Mouse (Mus musculus) heart, embryonic 14.5 days (tissue): ENCODE measurements around the gene Mafg. TPM values are rescaled to one million over a fixed set of nuclear protein-coding genes. Genes with fewer than 3 reads are reported as not detected.

Experiments used
- ATAC-seq: fragments of 200-750 bp; cut with Nextera tagmentation; 2 replicates; pipeline ENCODE4 v1.8.0; 2017; ENCODE audit warnings: low read depth, moderate TSS enrichment; ENCODE audit not compliant: insufficient number of reproducible peaks, insufficient read depth, low FRiP score
- H3K27ac ChIP-seq, 2 experiments: fragments of 200-500 bp in 1 of 2; fragments of 300-500 bp in 1 of 2; sonication (generic) in 1 of 2; replicated peaks in 1 of 2; 2 replicates each; pipeline ENCODE4 v1.5.1; 2012 to 2014; ENCODE audit warnings: low read depth in 2 of 2, low read length in 2 of 2, control low read depth in 1 of 2, mild to moderate bottlenecking in 1 of 2, mixed read lengths in 1 of 2; ENCODE audit not compliant: control insufficient read depth in 1 of 2, insufficient read depth in 1 of 2
- H3K27me3 ChIP-seq: fragments of 300-500 bp; sonication (generic); 2 replicates; pipeline ENCODE4 v1.6.1; 2014; ENCODE audit warnings: mild to moderate bottlenecking, low read length, control low read depth; ENCODE audit not compliant: control insufficient read depth, insufficient read depth
- H3K36me3 ChIP-seq: fragments of 300-500 bp; sonication (generic); 2 replicates; pipeline ENCODE4 v1.6.1; 2014; ENCODE audit warnings: mild to moderate bottlenecking, control low read depth, low read length, mixed read lengths; ENCODE audit not compliant: control insufficient read depth, insufficient read depth
- H3K4me1 ChIP-seq, 2 experiments: fragments of 200-500 bp in 1 of 2; fragments of 300-500 bp in 1 of 2; sonication (generic) in 1 of 2; 2 replicates each; pipeline ENCODE4 v1.6.1; 2012 to 2014; ENCODE audit warnings: low read length in 2 of 2, control low read depth in 1 of 2, mixed read lengths in 1 of 2; ENCODE audit not compliant: control insufficient read depth in 2 of 2, insufficient read depth in 2 of 2
- H3K4me2 ChIP-seq: fragments of 300-500 bp; sonication (generic); 2 replicates; pipeline ENCODE4 v1.6.1; 2014; ENCODE audit warnings: mild to moderate bottlenecking, low read length
- H3K4me3 ChIP-seq, 2 experiments: fragments of 200-500 bp in 1 of 2; fragments of 300-500 bp in 1 of 2; sonication (generic) in 1 of 2; 2 replicates each; pipeline ENCODE4 v1.5.1; 2012 to 2014; ENCODE audit warnings: low read length in 2 of 2, mild to moderate bottlenecking in 2 of 2, control low read depth in 1 of 2, low read depth in 1 of 2, moderate library complexity in 1 of 2; ENCODE audit not compliant: control insufficient read depth in 1 of 2, insufficient read depth in 1 of 2
- H3K9ac ChIP-seq: fragments of 300-500 bp; sonication (generic); 2 replicates; pipeline ENCODE4 v1.6.1; 2014; ENCODE audit warnings: mild to moderate bottlenecking, low read length
- H3K9me3 ChIP-seq: fragments of 300-500 bp; sonication (generic); 2 replicates; pipeline ENCODE4 v1.6.1; 2016; ENCODE audit warnings: low read length, control low read depth; ENCODE audit not compliant: control insufficient read depth
- WGBS: fragments of 180-500 bp; shearing (Covaris S2); extraction: QIAGEN DNeasy Blood & Tissue Kit; methylation state at CpG from one replicate; pipeline ENCODE4 v1.1.7; 2014; 5-methylcytosine and 5-hydroxymethylcytosine counted together
- polyA plus RNA-seq: library from polyadenylated mRNA; unstranded; fragments of >200 nt; fragmentation: Nextera tagmentation; extraction: Ambion mirVana; gene quantifications from 2 replicates; pipeline ENCODE4 v1.2.1, GENCODE M21; 2014

The Mafg gene
- polyA plus RNA-seq, 1 experiment from 2014 or later: 18.1 TPM

DNA sequence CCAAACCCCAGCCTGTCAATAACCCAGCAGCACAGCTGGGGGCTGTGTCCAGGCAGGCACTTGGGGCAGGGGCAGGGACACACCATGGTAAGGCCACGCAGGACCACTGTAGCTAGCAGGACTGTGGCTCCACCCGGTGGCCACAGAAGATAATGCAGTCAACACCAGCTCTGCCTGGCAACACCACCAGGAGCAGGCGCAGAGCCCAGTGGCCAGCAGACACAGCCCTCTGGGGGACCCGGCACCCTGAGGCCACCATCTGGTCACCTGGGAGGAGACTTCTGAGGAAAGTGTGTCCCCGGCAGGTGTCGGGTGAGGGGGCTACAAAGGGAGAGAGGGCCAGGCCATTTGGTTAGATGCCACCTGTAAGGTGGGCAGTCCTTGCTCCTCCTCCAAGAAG is 20.6 kb downstream of the Mafg start:
- H3K4me1 ChIP-seq: peaks cover 16 to 29% of the 10 kb centered on the region in 2 experiments
- 46% methylated on average over 6 of the region's 6 CpGs for WGBS
- ATAC-seq: no peak; the same call in 1 of the 2 replicates
- no peak overlapping the region for H3K9ac ChIP-seq
- no peaks in the 10 kb centered on the region for H3K9me3 ChIP-seq
- H3K36me3 ChIP-seq: peaks cover 46% of the 10 kb centered on the region
- H3K4me3 ChIP-seq: no peak overlapping the region
- no peak overlapping the region for H3K27ac ChIP-seq
- H3K27me3 ChIP-seq: no peaks in the 10 kb centered on the region
- no peak overlapping the region for H3K4me2 ChIP-seq

DNA sequence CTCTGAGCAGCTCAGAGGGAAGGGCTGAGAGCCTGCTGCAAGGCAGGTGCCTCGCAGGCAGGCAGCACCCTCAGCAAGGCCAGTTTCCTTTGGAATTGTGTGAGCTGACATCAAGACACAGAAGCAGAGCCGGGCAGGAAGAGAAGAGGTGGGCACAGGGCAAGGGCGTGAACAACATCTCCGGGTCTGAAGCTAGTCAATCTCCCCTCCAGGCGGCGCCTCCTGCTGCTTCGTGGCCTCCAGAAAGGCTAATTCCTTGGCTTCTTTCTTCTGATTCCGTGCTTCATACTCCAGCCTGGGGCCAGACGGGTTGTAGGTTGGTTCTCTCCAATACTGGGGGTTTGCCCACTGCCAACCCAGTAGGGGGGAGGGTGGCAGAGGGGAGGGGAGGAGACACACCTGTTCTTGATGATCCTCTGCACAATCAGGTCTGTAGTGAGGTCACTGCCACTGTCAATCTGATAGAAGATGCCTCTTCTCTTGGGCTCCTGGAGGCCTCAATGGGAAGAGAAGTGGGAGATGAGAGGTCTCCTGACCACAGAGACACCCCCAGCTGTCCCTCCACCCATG is 22.8 kb downstream of the Mafg start:
- WGBS: 85% methylated on average over 9 of the region's 9 CpGs
- H3K9ac ChIP-seq: no peak overlapping the region
- H3K4me2 ChIP-seq: no peak overlapping the region
- no peak overlapping the region for H3K27ac ChIP-seq
- peaks cover 16 to 23% of the 10 kb centered on the region in 2 experiments for H3K4me1 ChIP-seq
- no peaks in the 10 kb centered on the region for H3K27me3 ChIP-seq
- no peaks in the 10 kb centered on the region for H3K9me3 ChIP-seq
- H3K4me3 ChIP-seq: no peak overlapping the region
- ATAC-seq: no peak
- H3K36me3 ChIP-seq: peaks cover 54% of the 10 kb centered on the region

- Histone ChIP-seq H3K27me3 (no peaks in the 10 kb centered on the region), H3K4me2 (peak overlapping the region; percentile 79), H3K4me1 (peaks cover 16 to 23% of the 10 kb centered on the region in 2 experiments), H3K9ac (peak overlapping the region; percentile 75), H3K27ac (peak overlapping the region; percentile 30 to 31), H3K4me3 (no peak overlapping the region; a peak in 1 of 4 replicates), H3K9me3 (no peaks in the 10 kb centered on the region), H3K36me3 (peaks cover 60% of the 10 kb centered on the region)
- WGBS: 29% methylated on average over 8 of the region's 8 CpGs
- 0 out of 2 replicates have a peak, but pooled peaks have one; percentile 51 for ATAC-seq
Measured at GRCm38 (mm10) chr11:120609250-120609649, 24.1 kb downstream of the Mafg start.

- Histone ChIP-seq H3K36me3 (peaks cover 60% of the 10 kb centered on the region), H3K27me3 (no peaks in the 10 kb centered on the region), H3K4me3 (peak within 1 kb of the TSS; percentile 37 to 38), H3K4me1 (peaks cover 16 to 23% of the 10 kb centered on the region in 2 experiments), H3K9ac (peak within 1 kb of the TSS; percentile 75), H3K4me2 (peak within 1 kb of the TSS; percentile 79), H3K27ac (peak within 1 kb of the TSS; percentile 30 to 31), H3K9me3 (no peaks in the 10 kb centered on the region)
- WGBS: 4% methylated on average over 45 of the region's 45 CpGs
- no peak for ATAC-seq
Measured at GRCm38 (mm10) chr11:120608241-120609034, 25.0 kb downstream of the Mafg start, which contains the start of gene Npb. Npb (plus strand) TSS chr11:120608477.

DNA sequence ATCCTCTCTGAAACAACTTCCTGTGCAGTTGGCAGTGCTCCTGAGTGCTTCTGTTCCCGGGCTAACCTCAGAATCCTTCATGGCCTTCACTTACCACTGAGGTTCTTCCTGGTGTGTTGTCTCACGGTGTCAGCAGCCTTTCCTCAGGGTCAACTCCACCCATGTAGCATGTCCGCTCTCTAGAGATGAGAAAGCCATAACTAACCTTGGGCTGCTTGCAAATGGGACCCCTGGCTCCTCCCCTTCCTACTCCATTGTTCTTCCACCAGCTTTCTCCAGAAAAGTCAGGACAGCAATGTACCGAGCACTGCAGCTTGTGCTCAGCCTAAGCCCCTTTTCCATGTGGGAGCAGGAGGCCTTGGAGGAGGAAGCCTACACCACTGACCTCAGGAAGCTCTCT is 26.6 kb downstream of the Mafg start:
- no peak for ATAC-seq
- Histone ChIP-seq H3K4me3 (no peak overlapping the region), H3K27me3 (no peaks in the 10 kb centered on the region), H3K4me2 (no peak overlapping the region), H3K36me3 (peaks cover 60% of the 10 kb centered on the region), H3K9ac (no peak overlapping the region; the same call in 1 of the 2 replicates), H3K27ac (0 out of 4 replicates have a peak overlapping the region, but pooled peaks of 1 of the 2 experiments have one; percentile 10), H3K9me3 (no peaks in the 10 kb centered on the region), H3K4me1 (peaks cover 16 to 23% of the 10 kb centered on the region in 2 experiments)
- 66% methylated on average over 4 of the region's 4 CpGs for WGBS

DNA sequence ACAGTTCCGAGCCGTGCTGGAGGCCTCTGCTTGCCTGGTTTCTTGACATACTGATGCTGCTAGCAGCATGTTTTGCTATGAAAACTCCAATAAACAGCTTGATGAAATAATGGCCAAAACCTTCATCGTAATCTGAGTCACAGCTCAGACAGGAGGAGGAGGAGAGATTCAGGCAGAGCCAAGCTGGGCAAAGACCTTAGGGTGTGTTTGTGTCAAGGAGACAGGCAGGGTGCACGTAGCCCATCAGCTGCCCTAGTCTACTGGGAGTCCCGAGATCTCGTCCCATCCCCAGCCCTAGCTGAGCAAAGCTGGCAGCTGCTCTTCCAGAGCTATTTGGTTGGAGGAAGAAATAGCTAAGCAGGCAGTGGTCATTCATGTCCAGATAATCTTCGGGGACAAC is 27.7 kb downstream of the Mafg start:
- H3K36me3 ChIP-seq: peaks cover 60% of the 10 kb centered on the region
- 93% methylated on average over 7 of the region's 7 CpGs for WGBS

DNA sequence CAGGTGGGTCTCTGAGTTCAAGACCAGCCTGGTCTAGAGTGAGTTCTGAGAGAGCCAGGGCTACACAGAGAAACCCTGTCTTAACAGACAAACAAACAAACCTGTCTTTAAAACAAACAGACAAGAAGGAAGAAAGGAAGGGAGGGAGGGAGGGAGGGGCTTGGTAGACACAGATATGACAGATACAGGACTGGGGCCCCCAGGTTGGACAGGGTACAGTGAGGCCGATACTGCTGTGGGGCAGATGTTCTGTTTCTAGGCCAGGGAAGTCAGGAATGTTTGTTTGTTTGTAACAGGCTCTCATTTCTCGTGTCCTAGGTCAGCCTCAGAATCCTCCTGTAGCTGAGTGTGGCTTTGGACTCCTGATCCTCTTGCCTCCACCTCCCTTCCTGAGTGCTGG is 29.9 kb downstream of the Mafg start:
- no peak overlapping the region for H3K4me2 ChIP-seq
- 83% methylated on average over 2 of the region's 2 CpGs for WGBS
- no peak overlapping the region for H3K27ac ChIP-seq
- ATAC-seq: no peak
- no peak overlapping the region for H3K9ac ChIP-seq
- H3K4me3 ChIP-seq: no peak overlapping the region
- H3K4me1 ChIP-seq: peaks cover 16% of the 10 kb centered on the region in 2 experiments
- H3K9me3 ChIP-seq: no peaks in the 10 kb centered on the region
- peaks cover 66% of the 10 kb centered on the region for H3K36me3 ChIP-seq
- no peaks in the 10 kb centered on the region for H3K27me3 ChIP-seq

More for the DNA sequence above, 27.7 kb downstream of the Mafg start:
- H3K9me3 ChIP-seq: no peaks in the 10 kb centered on the region
- peaks cover 16 to 23% of the 10 kb centered on the region in 2 experiments for H3K4me1 ChIP-seq
- no peak overlapping the region for H3K4me3 ChIP-seq
- H3K4me2 ChIP-seq: no peak overlapping the region
- H3K27ac ChIP-seq: no peak overlapping the region
- H3K9ac ChIP-seq: no peak overlapping the region
- ATAC-seq: no peak
- no peaks in the 10 kb centered on the region for H3K27me3 ChIP-seq
